ENCODE assay signal across 9 mouse cellular contexts in genomic region chr2:128698693-128699181, GRCm38 (mm10). TPM values are rescaled to one million over a fixed set of nuclear protein-coding genes. Genes with fewer than 3 reads are reported as not detected.
DNase-seq lines count a peak whose midpoint lies in the region; ATAC-seq and TF ChIP-seq lines count a peak whose summit lies in the region.
"Had no signal": no experiment of that assay in that cellular context is flagged by ENCODE, and none has a peak within 500 bp of the region (broad histone marks: within the 10 kb centered on the region; RNA-seq: fewer than 3 reads in every experiment).

Gene Mertk (plus strand): TSS chr2:128698956.

- ATAC-seq in hindbrain, embryonic 16.5 days: peak; percentile 92
- no peak for ATAC-seq in inflammation-experienced regulatory T-cells, adult 6 months

- peak within 1 kb of the TSS; percentile 58 for H3K9ac ChIP-seq in hindbrain, embryonic 16.5 days (ENCODE audit: low read depth, low read length)

- no peaks in the 10 kb centered on the region for H3K9me3 ChIP-seq in hindbrain, embryonic 16.5 days (ENCODE audit: control insufficient read depth, low read length)

- H3K4me2 ChIP-seq in hindbrain, embryonic 16.5 days (ENCODE audit: low read length): peak within 1 kb of the TSS; percentile 74

- under 1% methylated on average over 30 of the region's 30 CpGs for WGBS in hindbrain, embryonic 16.5 days

- intact Hi-C loops in gastrocnemius, adult 2 months (cut with DNase I): loop anchor here (1.0 to 5.0 kb wide), 3 partner anchors 39 to 119 kb away; no protein-coding TSS in a partner anchor

- peaks cover 4% of the 10 kb centered on the region; the same call in 1 of the 2 replicates for H3K27me3 ChIP-seq in hindbrain, embryonic 16.5 days (replicated peaks; ENCODE audit: control insufficient read depth, insufficient read depth, low read length)

- no peak for TF ChIP-seq CTCF in gastrocnemius, adult 2 months (IDR thresholded peaks at IDR 0.05)

- peak; percentile 91 for DNase-seq in adrenal gland, adult 2 months
- DNase-seq in cerebellum, postnatal 4 days (ENCODE audit: low spot score in 2 of 2): peak; percentile 55 to 61
- DNase-seq in gastrocnemius, adult 2 months: peak; percentile 91
- peak; percentile 71 to 77 for DNase-seq in layer of hippocampus, postnatal 36 days
- peak; percentile 97 for DNase-seq in lung, postnatal 10 days
- DNase-seq in retina, postnatal 7 days (ENCODE audit: low read depth, low spot score): peak; percentile 27

- no peaks in the 10 kb centered on the region for H3K36me3 ChIP-seq in hindbrain, embryonic 16.5 days (ENCODE audit: control insufficient read depth, insufficient read depth, low read length)

- H3K4me1 ChIP-seq in hindbrain, embryonic 16.5 days (ENCODE audit: control insufficient read depth, insufficient read depth, low read depth, low read length): peaks cover 11% of the 10 kb centered on the region

- H3K4me3 ChIP-seq in gastrocnemius, adult 2 months: peak within 1 kb of the TSS; percentile 73
- H3K4me3 ChIP-seq in hindbrain, embryonic 16.5 days (ENCODE audit: low read length): peak within 1 kb of the TSS; percentile 45

- peak within 1 kb of the TSS; percentile 82 for H3K27ac ChIP-seq in gastrocnemius, adult 2 months
- peak within 1 kb of the TSS; percentile 49; the same call in 1 of the 2 replicates for H3K27ac ChIP-seq in hindbrain, embryonic 16.5 days (ENCODE audit: low read depth, low read length)

RNA-seq across cellular contexts. Expression of gene Mertk, which starts in this region (rescaled TPM):
- 10 to 100 TPM in 1 of 2 experiments, 1 to 10 TPM in 1; 9.6 to 12.5 TPM for total RNA-seq in adrenal gland, adult 2 months (2021)
- 2.2 and 2.9 TPM in 2 replicates for polyA plus RNA-seq in adrenal gland, adult 2 months (2012; rRNA removed)
- total RNA-seq in gastrocnemius, adult 2 months (2021): 1 to 10 TPM; 1.6 to 3.5 TPM
- 2.8 and 3.4 TPM in 2 replicates for polyA plus RNA-seq in hindbrain, embryonic 16.5 days (2015; fragmentation: Nextera tagmentation; extraction: Ambion mirVana)
- 10 to 100 TPM; 26.2 to 44.1 TPM for total RNA-seq in layer of hippocampus, postnatal 36 days (2021)
- polyA plus RNA-seq in inflammation-experienced regulatory T-cells, adult 6 months (2017; shearing (Covaris generic)): under 1 TPM in 2 of 3 experiments, not detected in 1; 0.08 to 0.40 TPM
- total RNA-seq: neutrophil, adult 5-6 weeks had no signal

Comparison
In these comparisons a context has a peak if more than half of its experiments do, and no peak if none do; other contexts are left out.
1. DNase-seq: peak in every context shown above with its lines; median percentile 97 in lung, postnatal 10 days; 91 in adrenal gland, adult 2 months; 91 in gastrocnemius, adult 2 months; 74 in layer of hippocampus, postnatal 36 days; 58 in cerebellum, postnatal 4 days; 27 in retina, postnatal 7 days.